Mouse (Mus musculus) spleen, postnatal 4 days (tissue): Measurements from ENCODE around the gene Asf1a.
"Not testable (repeated sequence)": the region's sequence is repeated elsewhere in the genome, so short reads cannot be mapped to it uniquely, and the experiment has no call there.

Experiments used
- DNase-seq, 2 experiments: peaks; one replicate each; pipeline ENCODE4 v3.0.0; 2022; ENCODE audit warnings: low spot score in 2 of 2

Gene Asf1a

GRCm38 (mm10) chr10:53641507-53641906 lies 45.0 kb downstream of the Asf1a start:
- no peak for DNase-seq

DNA sequence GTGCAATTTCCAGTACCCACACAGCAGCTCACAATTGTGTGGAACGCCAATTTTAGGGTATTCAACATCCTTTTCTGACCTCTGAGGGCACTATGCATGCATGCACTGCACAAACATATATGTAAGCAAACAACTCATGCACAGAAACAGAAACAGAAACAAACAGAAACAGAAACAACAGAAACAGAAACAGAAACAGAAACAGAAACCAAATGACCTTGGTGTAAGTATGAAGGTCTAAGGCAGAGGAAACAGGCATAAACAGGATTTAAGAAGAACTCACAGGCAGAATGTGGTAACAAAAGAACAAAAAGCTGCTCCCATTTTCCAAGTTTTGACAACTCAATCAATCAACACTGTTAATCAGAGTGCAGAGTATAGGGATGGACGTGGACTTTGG lies 54.1 kb downstream of the Asf1a start:
- DNase-seq, result no peak

DNA sequence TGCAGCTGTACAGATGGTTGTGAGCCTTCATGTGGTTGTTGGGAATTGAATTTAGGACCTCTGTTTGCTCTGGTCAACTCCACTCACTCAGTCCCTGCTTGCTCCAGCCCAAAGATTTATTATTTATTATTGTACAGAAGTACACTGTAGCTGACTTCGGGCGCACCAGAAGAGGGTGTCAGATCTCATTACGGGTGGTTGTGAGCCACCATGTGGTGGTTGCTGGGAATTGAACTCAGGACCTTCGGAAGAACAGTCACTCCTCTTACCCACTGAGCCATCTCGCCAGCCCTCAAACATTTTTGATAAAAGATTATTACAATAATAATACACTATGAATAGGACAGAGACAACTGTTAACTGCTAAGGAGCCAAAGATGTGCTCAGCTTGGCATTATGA lies 57.7 kb downstream of the Asf1a start:
- DNase-seq, result not testable (repeated sequence)
